ENCODE assay signal across 32 mouse cellular contexts in the genomic region with DNA sequence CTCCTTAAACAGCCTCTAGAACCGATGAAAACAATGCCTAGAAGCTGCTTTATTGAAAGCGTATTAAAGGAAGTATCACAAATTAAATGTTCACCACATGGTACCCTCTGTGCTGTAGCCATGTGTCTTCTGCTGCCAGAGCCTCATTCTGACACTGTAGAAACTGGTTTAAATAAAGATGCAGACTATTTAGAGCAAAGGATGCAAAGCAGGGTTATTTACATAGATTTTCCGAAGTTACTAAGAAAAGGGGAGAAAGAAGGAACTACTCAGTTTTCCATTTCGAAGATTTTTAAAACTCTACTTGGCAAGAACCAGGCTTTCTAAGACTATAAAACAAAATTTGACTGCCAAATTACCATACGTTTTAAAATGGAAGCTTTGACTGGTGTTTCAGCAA.
"Had no signal": no experiment of that assay in that cellular context is flagged by ENCODE, and none has a peak within 500 bp of the region (broad histone marks: within the 10 kb centered on the region; RNA-seq: fewer than 3 reads in every experiment).

No protein-coding gene starts in this region.

- H3K9me3 ChIP-seq: limb, embryonic 10.5 days; limb, embryonic 12.5 days; limb, embryonic 13.5 days; limb, embryonic 15.5 days; liver, embryonic 12.5 days; liver, embryonic 13.5 days; liver, embryonic 15.5 days; lung, embryonic 15.5 days; megakaryocyte, embryonic 14.5 days; midbrain, embryonic 10.5 days; midbrain, embryonic 12.5 days; midbrain, embryonic 13.5 days; midbrain, embryonic 15.5 days; neural tube, embryonic 12.5 days had no signal

- H3K4me3 ChIP-seq: limb, embryonic 10.5 days; limb, embryonic 12.5 days; limb, embryonic 13.5 days; limb, embryonic 15.5 days; liver, embryonic 12.5 days; liver, embryonic 13.5 days; liver, embryonic 15.5 days; lung, embryonic 15.5 days; megakaryocyte, embryonic 14.5 days; midbrain, embryonic 10.5 days; midbrain, embryonic 12.5 days; midbrain, embryonic 13.5 days; midbrain, embryonic 15.5 days; myocyte; neural tube, embryonic 12.5 days had no signal

- H3K4me1 ChIP-seq: liver, embryonic 12.5 days; liver, embryonic 13.5 days; liver, embryonic 15.5 days; lung, embryonic 15.5 days; megakaryocyte, embryonic 14.5 days had no signal

- H3K4me2 ChIP-seq: limb, embryonic 12.5 days; limb, embryonic 13.5 days; limb, embryonic 15.5 days; liver, embryonic 11.5 days; liver, embryonic 12.5 days; liver, embryonic 13.5 days; liver, embryonic 15.5 days; lung, embryonic 14.5 days; lung, embryonic 15.5 days; midbrain, embryonic 11.5 days; midbrain, embryonic 12.5 days; midbrain, embryonic 13.5 days; midbrain, embryonic 15.5 days; neural tube, embryonic 12.5 days had no signal

- H3K36me3 ChIP-seq: limb, embryonic 10.5 days; limb, embryonic 12.5 days; limb, embryonic 13.5 days; limb, embryonic 15.5 days; liver, embryonic 12.5 days; liver, embryonic 13.5 days; liver, embryonic 15.5 days; lung, embryonic 15.5 days; midbrain, embryonic 10.5 days; midbrain, embryonic 12.5 days; midbrain, embryonic 13.5 days; midbrain, embryonic 15.5 days; neural tube, embryonic 12.5 days had no signal

- DNase-seq: left cerebral cortex, postnatal 4 days; liver; liver, embryonic 13.5 days; liver, postnatal 0 days; lung, adult 18-20 months; lung, adult 2 months; lung, embryonic 14.5 days; lung, postnatal 10 days; lung, postnatal 14 days; lung, postnatal 36 days; lung, postnatal 4 days; midbrain, embryonic 14.5 days had no signal

- H3K9ac ChIP-seq: limb, embryonic 12.5 days; limb, embryonic 13.5 days; limb, embryonic 15.5 days; liver, embryonic 12.5 days; liver, embryonic 13.5 days; liver, embryonic 14.5 days; liver, embryonic 15.5 days; liver, postnatal 0 days; lung, embryonic 14.5 days; lung, embryonic 15.5 days; midbrain, embryonic 12.5 days; midbrain, embryonic 13.5 days; midbrain, embryonic 15.5 days; neural tube, embryonic 12.5 days had no signal

- H3K27me3 ChIP-seq: limb, embryonic 12.5 days; liver, embryonic 12.5 days; liver, embryonic 13.5 days; liver, embryonic 15.5 days; lung, embryonic 15.5 days; neural tube, embryonic 12.5 days had no signal

- ATAC-seq: liver, embryonic 12.5 days; liver, postnatal 0 days; lung, postnatal 0 days; midbrain, embryonic 13.5 days; midbrain, embryonic 15.5 days; midbrain, embryonic 16.5 days had no signal

- H3K27ac ChIP-seq: limb, embryonic 10.5 days; limb, embryonic 12.5 days; limb, embryonic 13.5 days; limb, embryonic 15.5 days; liver, embryonic 12.5 days; liver, embryonic 13.5 days; liver, embryonic 14.5 days; liver, embryonic 15.5 days; lung, embryonic 15.5 days; macrophage; midbrain, embryonic 10.5 days; midbrain, embryonic 12.5 days; midbrain, embryonic 13.5 days; midbrain, embryonic 15.5 days; neural tube, embryonic 12.5 days had no signal
